Mouse (Mus musculus): ENCODE data around the gene Pkp3. TPM values are rescaled to one million over a fixed set of nuclear protein-coding genes. Genes with fewer than 3 reads are reported as not detected.

Pkp3 gene
- total and polyA plus RNA-seq, 3 experiments: not detected

DNA sequence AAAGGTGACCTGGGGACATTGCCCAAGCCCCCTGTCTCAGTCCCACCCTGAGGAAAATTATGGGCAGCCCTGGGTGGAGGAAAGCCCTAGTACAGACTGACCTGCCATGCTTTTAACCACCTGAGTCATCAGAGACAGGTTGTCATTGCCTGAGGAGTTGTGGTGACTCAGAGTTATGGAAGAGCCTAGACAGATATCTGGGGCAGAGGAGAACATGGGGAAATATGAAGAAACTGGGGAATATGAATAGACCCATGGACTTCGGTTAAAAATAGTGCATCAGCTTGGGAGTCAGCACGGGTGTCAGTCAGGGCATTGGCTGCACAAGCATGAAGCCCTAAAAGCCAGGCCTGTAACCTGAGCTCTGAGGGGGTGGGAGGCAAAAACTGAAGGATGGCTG is 28.7 kb upstream of the Pkp3 start:
- Histone ChIP-seq H3K79me2 (ENCODE audit: control insufficient read depth, insufficient read depth, low read length, poor library complexity) (no peaks in the 10 kb centered on the region), H3K4me3 (ENCODE audit: control insufficient read depth in 1 of 2, insufficient read depth in 1 of 2, low read depth in 2 of 2, low read length in 2 of 2) (no peak overlapping the region), H3K9ac (ENCODE audit: control insufficient read depth, low read depth, low read length, poor library complexity, severe bottlenecking) (no peak overlapping the region), H3K4me1 (ENCODE audit: control insufficient read depth in 1 of 2, insufficient read depth in 2 of 2, low read length in 2 of 2) (peaks cover 0 to 12% of the 10 kb centered on the region in 2 experiments; a peak in 3 of 4 replicates), H3K27me3 (ENCODE audit: control insufficient read depth in 1 of 2, insufficient read depth in 2 of 2, low read length in 2 of 2) (no peaks in the 10 kb centered on the region), H3K9me3 (replicated peaks; ENCODE audit: insufficient read depth, low read length) (no peaks in the 10 kb centered on the region), H3K36me3 (ENCODE audit: control insufficient read depth in 1 of 2, insufficient read depth in 2 of 2, low read length in 2 of 2) (0 out of 4 replicates have a peak, but pooled peaks cover 0 to 3% of the 10 kb centered on the region in 2 experiments), H3K27ac (ENCODE audit: control insufficient read depth, low read depth, low read length) (no peak overlapping the region)
- TF ChIP-seq ZC3H11A (IDR thresholded peaks at IDR 0.05; ENCODE audit: low read depth, low read length): no peak
- DNase-seq (ENCODE audit: low read depth, low spot score): no peak

DNA sequence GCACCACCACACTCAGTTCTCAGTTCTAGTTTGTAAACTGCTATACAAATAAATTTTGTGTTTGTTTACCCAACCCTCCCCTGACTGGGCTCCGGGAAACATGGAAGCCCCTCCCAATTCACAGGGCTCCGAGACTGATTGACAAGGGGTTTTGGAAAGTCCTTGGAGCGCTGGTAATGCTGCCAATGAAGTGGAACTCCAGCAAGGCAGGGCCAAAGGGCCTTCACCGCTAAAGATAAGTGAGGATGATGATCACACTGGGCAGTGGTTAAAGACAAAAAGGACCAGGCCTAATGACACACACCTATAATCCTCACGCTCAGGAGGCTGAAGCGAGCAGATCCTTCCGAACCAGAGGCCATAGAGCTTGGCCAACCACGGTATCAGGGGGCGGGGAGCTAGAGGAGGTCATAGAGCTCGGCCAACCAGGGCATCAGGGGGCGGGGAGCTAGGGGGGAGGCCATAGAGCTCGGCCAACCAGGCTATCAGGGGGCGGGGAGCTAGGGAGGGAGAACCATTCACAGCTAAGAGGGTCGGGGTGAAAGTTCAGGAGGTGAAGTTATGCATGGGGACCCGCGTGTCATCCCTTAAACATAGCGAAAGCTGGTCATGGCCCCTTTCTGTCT is 26.8 kb upstream of the Pkp3 start:
- peaks cover 0 to 12% of the 10 kb centered on the region in 2 experiments; a peak in 3 of 4 replicates for H3K4me1 ChIP-seq (ENCODE audit: control insufficient read depth in 1 of 2, insufficient read depth in 2 of 2, low read length in 2 of 2)
- 0 out of 4 replicates have a peak, but pooled peaks cover 0 to 3% of the 10 kb centered on the region in 2 experiments for H3K36me3 ChIP-seq (ENCODE audit: control insufficient read depth in 1 of 2, insufficient read depth in 2 of 2, low read length in 2 of 2)

GRCm38 (mm10) chr7:141052016-141052415 is 26.0 kb upstream of the Pkp3 start:
- Histone ChIP-seq H3K4me3 (ENCODE audit: control insufficient read depth in 1 of 2, insufficient read depth in 1 of 2, low read depth in 2 of 2, low read length in 2 of 2) (no peak overlapping the region), H3K9me3 (replicated peaks; ENCODE audit: insufficient read depth, low read length) (no peaks in the 10 kb centered on the region), H3K4me1 (ENCODE audit: control insufficient read depth in 1 of 2, insufficient read depth in 2 of 2, low read length in 2 of 2) (peaks cover 0 to 7% of the 10 kb centered on the region in 2 experiments; a peak in 3 of 4 replicates), H3K79me2 (ENCODE audit: control insufficient read depth, insufficient read depth, low read length, poor library complexity) (no peaks in the 10 kb centered on the region), H3K36me3 (ENCODE audit: control insufficient read depth in 1 of 2, insufficient read depth in 2 of 2, low read length in 2 of 2) (0 out of 4 replicates have a peak, but pooled peaks cover 0 to 3% of the 10 kb centered on the region in 2 experiments), H3K27ac (ENCODE audit: control insufficient read depth, low read depth, low read length) (no peak overlapping the region), H3K27me3 (ENCODE audit: control insufficient read depth in 1 of 2, insufficient read depth in 2 of 2, low read length in 2 of 2) (no peaks in the 10 kb centered on the region), H3K9ac (ENCODE audit: control insufficient read depth, low read depth, low read length, poor library complexity, severe bottlenecking) (no peak overlapping the region)
- TF ChIP-seq GATA1 (IDR thresholded peaks at IDR 0.05; ENCODE audit: low read depth, low read length): no peak
- no peak for DNase-seq (ENCODE audit: low read depth, low spot score)

More for the DNA sequence above, 26.8 kb upstream of the Pkp3 start:
- Histone ChIP-seq H3K9ac (ENCODE audit: control insufficient read depth, low read depth, low read length, poor library complexity, severe bottlenecking) (no peak overlapping the region), H3K4me3 (ENCODE audit: control insufficient read depth in 1 of 2, insufficient read depth in 1 of 2, low read depth in 2 of 2, low read length in 2 of 2) (no peak overlapping the region), H3K79me2 (ENCODE audit: control insufficient read depth, insufficient read depth, low read length, poor library complexity) (no peaks in the 10 kb centered on the region), H3K27me3 (ENCODE audit: control insufficient read depth in 1 of 2, insufficient read depth in 2 of 2, low read length in 2 of 2) (no peaks in the 10 kb centered on the region), H3K27ac (ENCODE audit: control insufficient read depth, low read depth, low read length) (no peak overlapping the region), H3K9me3 (replicated peaks; ENCODE audit: insufficient read depth, low read length) (no peaks in the 10 kb centered on the region)
- DNase-seq (ENCODE audit: low read depth, low spot score): no peak
- TF ChIP-seq ZKSCAN1 (IDR thresholded peaks at IDR 0.05; ENCODE audit: low read depth, low read length) (no peak), E2F4 (IDR thresholded peaks at IDR 0.05; ENCODE audit: borderline replicate concordance, low read depth, low read length) (no peak), NELFE (IDR thresholded peaks at IDR 0.05; ENCODE audit: low read depth, low read length) (no peak), ZMIZ1 (IDR thresholded peaks at IDR 0.05; ENCODE audit: low read depth, low read length) (no peak), GATA1 (IDR thresholded peaks at IDR 0.05; ENCODE audit: low read depth, low read length) (no peak), KAT2A (conservative IDR thresholded peaks at IDR 0.05; ENCODE audit: low read depth, low read length) (no peak)

- no peaks in the 10 kb centered on the region for H3K9me3 ChIP-seq (replicated peaks; ENCODE audit: insufficient read depth, low read length)
- no peak overlapping the region for H3K27ac ChIP-seq (ENCODE audit: control insufficient read depth, low read depth, low read length)
- peaks cover 0 to 5% of the 10 kb centered on the region in 2 experiments; a peak in 2 of 4 replicates for H3K4me1 ChIP-seq (ENCODE audit: control insufficient read depth in 1 of 2, insufficient read depth in 2 of 2, low read length in 2 of 2)
- no peak for DNase-seq (ENCODE audit: low read depth, low spot score)
- no peaks in the 10 kb centered on the region for H3K79me2 ChIP-seq (ENCODE audit: control insufficient read depth, insufficient read depth, low read length, poor library complexity)
- H3K4me3 ChIP-seq (ENCODE audit: control insufficient read depth in 1 of 2, insufficient read depth in 1 of 2, low read depth in 2 of 2, low read length in 2 of 2): no peak overlapping the region
- H3K27me3 ChIP-seq (ENCODE audit: control insufficient read depth in 1 of 2, insufficient read depth in 2 of 2, low read length in 2 of 2): no peaks in the 10 kb centered on the region
- TF ChIP-seq UBTF (IDR thresholded peaks at IDR 0.05; ENCODE audit: borderline replicate concordance, insufficient read depth, low read depth, low read length): no peak
- no peak for TF ChIP-seq ELF1 (IDR thresholded peaks at IDR 0.05; ENCODE audit: low read depth, low read length)
- TF ChIP-seq RCOR1 (IDR thresholded peaks at IDR 0.05; ENCODE audit: low read depth, low read length): no peak
- no peak for TF ChIP-seq NELFE (IDR thresholded peaks at IDR 0.05; ENCODE audit: low read depth, low read length)
- TF ChIP-seq ZC3H11A (IDR thresholded peaks at IDR 0.05; ENCODE audit: low read depth, low read length): no peak
- TF ChIP-seq MAFK (IDR thresholded peaks at IDR 0.05; ENCODE audit: borderline replicate concordance, low read depth, low read length): no peak
- no peak for TF ChIP-seq MYC (IDR thresholded peaks at IDR 0.05; ENCODE audit: low read depth, low read length)
- TF ChIP-seq BHLHE40 (IDR thresholded peaks at IDR 0.05; ENCODE audit: borderline replicate concordance, low read depth, low read length): no peak
- TF ChIP-seq MEF2A (IDR thresholded peaks at IDR 0.05; ENCODE audit: extremely low read depth, insufficient replicate concordance, low read depth, low read length, poor library complexity, severe bottlenecking): no peak
- TF ChIP-seq MYB (IDR thresholded peaks at IDR 0.05; ENCODE audit: low read depth, low read length): no peak
- TF ChIP-seq ZNF384 (IDR thresholded peaks at IDR 0.05; ENCODE audit: low read depth, low read length): no peak
- no peak for TF ChIP-seq POLR2A (IDR thresholded peaks at IDR 0.05; ENCODE audit: control insufficient read depth in 1 of 2, insufficient read depth in 1 of 2, low read depth in 1 of 2, low read length in 2 of 2, poor library complexity in 1 of 2)
- no peak for TF ChIP-seq GABPA (IDR thresholded peaks at IDR 0.05; ENCODE audit: low read depth, low read length)
- H3K9ac ChIP-seq (ENCODE audit: control insufficient read depth, low read depth, low read length, poor library complexity, severe bottlenecking): no peak overlapping the region
- 0 out of 4 replicates have a peak, but pooled peaks cover 0 to 3% of the 10 kb centered on the region in 2 experiments for H3K36me3 ChIP-seq (ENCODE audit: control insufficient read depth in 1 of 2, insufficient read depth in 2 of 2, low read length in 2 of 2)
Measured at GRCm38 (mm10) chr7:141052421-141052820, 25.6 kb upstream of the Pkp3 start.

Measured in MEL (cell line).